Mouse (Mus musculus) lung, adult 18-20 months (tissue): ENCODE results near the gene Dmwd.

ENCODE experiments used
- DNase-seq, 2 experiments: peaks; one replicate each; pipeline ENCODE4 v3.0.0; 2022; ENCODE audit warnings: mixed read lengths in 2 of 2

Dmwd gene

DNA sequence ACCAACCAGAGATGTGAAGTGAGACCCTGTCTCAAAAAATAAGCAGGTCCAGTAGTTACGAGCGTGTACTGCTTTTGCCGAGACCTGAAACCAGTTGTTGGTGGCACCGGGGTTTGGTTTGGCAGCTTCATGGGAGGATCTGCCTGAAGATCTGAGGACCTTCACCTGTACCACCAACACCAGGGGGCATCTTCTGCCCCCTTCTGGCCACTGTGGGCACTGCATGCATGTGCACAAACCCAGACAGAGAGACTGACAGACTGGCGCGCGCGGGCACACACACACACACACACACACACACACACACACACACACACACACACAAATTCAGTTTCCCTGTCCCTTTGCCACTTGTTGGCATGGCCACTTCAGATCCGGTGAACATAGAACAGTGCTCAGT, 2.5 kb upstream of the Dmwd start:
- no peak for DNase-seq

DNA sequence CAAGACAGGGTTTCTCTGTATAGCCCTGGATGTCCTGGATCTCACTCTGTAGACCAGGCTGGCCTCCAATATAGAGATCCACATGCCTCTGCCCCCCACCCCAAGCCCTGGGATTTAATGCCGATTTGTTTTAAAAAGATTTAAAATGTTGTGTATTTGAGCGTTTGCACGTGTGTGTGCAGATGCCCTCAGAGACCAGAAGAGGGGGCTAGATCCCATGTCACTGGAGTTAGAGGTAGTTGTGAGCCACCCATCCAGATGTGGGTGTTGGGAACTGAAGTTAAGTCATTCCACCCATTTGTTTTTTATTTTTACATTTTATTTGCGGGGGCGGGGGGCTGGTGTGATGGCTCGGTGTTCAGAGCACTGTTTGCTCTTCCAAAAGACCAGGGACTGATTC, 1.5 kb upstream of the Dmwd start:
- no peak for DNase-seq

DNA sequence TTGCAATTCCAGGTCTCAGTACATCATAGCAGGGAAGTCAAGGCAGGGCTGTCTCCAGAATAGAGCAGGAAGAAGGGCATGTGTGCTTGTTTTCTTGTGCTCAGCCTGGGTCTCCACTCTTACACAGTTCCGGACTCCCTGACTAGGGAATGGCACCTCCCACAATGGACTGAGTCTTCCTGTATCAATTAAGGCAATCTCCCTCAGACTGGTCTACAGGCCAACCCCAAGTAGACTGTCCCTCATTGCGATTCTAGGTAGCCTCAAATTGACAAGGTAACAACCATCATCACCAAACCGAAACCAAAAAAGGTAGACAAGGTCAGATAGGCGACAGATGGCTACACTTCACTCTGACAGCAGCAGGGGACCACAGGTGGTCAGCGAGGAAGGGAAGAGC, 796 bp upstream of the Dmwd start:
- no peak for DNase-seq

DNA sequence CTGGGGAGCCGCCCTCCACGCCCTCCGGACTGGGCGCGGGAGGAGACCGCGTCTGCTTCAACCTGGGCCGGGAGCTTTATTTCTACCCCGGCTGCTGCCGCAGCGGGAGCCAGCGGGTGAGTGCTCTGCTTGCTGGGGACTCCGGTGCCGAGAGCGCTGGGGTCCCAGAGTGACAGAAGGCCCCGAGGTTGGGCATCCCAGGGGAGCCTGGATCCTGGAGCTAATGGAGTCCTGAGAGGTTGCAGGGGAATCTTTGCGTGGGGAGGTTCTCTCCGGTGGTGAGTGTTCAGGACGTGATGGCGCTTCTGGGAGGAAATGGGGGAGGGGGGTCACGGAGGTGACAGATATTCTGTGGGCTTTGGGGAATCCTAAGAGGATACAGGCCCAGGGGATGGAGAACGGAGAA, 562 bp downstream of the Dmwd start:
- no peak for DNase-seq

DNA sequence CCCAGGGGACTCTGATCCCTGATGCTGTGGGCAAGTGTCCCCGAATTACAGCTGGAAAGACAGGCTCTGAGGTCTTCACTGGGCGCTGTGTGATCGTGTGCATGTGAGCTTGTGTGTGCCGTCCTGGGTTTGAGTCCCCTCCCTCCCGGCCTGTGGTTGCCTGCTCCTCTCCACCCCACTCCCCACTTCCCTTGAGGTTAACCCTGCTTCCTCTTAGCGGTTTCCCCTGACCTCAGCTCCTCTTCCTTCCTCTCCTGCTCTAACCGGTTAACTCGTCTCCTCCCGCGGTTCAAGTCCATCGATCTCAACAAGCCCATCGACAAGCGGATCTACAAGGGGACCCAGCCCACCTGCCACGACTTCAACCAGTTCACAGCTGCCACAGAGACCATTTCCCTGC, 1.7 kb downstream of the Dmwd start:
- DNase-seq = peak; percentile 51 to 71

DNA sequence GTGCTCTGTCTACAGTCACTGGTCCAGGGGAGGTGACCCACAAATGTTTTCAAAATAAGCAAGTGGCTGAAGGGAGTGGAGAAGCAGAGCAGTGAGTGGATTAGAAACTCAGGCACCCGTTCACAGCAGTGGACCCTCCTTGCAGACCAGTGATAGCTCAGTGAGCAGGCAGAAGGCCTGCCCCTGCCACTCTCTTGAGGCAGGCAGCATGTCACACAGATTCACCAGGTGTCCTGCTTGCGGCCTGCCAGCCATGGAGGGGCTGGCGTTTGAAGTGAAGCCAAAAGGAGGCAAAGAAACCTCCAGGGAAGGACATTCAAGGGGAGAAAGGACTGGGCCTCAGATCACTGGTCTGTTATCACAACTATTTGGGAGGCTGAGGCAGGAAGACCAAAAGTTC, 2.7 kb downstream of the Dmwd start:
- DNase-seq = no peak

DNA sequence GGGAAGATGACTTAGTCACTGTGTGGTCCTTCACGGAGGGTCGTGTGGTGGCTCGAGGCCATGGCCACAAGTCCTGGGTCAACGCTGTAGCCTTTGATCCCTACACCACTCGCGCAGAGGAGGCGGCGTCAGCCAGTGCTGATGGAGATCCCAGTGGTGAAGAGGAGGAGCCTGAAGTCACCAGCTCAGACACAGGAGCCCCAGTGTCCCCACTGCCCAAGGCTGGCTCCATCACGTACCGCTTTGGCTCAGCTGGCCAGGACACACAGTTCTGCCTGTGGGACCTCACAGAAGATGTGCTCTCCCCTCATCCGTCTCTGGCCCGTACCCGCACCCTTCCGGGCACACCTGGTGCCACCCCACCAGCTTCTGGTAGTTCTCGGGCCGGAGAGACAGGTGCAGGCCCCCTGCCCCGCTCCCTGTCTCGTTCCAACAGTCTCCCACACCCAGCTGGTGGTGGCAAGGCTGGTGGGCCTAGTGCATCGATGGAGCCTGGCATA, 4.5 kb downstream of the Dmwd start:
- DNase-seq = no peak

DNA sequence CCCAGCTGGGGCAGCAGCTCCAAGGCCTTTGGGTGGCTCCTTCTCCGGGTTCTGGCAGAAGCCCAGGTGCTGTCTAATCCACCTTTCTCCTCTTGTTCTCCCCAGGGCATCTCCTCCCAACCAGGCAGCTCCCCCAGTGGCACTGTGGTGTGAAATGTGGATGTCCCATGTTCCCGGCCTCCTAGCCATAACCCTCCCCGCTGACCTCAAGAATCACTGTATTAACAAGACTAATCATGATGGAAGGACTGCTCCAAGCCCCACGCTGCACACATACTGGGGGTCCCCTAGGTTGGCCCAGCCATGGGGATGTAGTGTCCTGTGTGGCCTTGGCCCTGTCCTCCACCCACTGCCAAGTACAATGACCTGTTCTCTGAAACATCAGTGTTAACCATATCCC, 6.1 kb downstream of the Dmwd start:
- DNase-seq = no peak

DNA sequence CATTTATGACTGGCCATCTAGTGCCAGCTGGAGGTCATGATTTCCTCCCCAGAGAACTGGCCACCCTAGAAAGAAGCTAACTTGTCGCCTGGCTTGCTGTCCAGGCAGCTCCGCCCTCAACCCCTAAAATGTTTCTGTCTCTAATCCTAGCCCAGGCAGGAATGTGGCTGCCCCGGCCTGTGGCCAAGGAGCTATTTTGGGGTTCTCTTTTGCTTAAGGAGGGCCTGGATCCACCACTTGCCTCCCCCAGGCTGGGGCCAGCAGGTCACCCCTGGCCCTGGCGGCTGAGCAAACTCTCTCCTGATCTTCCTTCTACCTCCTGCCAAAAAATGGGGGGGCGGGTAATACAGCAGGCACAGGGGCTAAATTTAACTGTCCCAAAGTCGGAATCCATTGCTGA, 7.1 kb downstream of the Dmwd start:
- peak; percentile 48 to 52 for DNase-seq

DNA sequence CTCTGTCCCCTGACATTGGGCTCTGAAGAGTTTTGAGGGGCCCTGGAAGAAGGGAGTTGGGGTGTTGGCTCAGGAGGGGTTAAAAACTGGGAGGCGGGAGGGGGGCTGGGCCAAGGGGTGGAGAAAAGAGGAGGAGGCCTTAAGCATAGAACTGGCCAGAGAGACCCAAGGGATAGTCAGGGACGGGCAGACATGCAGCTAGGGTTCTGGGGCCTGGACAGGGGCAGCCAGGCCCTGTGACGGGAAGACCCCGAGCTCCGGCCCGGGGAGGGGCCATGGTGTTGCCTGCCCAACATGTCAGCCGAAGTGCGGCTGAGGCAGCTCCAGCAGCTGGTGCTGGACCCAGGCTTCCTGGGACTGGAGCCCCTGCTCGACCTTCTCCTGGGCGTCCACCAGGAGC, 7.7 kb downstream of the Dmwd start, which contains the start of gene Dmpk:
Dmpk (plus strand) TSS at position 149 of the 400 bp plus-strand sequence.
- no peak for DNase-seq

DNA sequence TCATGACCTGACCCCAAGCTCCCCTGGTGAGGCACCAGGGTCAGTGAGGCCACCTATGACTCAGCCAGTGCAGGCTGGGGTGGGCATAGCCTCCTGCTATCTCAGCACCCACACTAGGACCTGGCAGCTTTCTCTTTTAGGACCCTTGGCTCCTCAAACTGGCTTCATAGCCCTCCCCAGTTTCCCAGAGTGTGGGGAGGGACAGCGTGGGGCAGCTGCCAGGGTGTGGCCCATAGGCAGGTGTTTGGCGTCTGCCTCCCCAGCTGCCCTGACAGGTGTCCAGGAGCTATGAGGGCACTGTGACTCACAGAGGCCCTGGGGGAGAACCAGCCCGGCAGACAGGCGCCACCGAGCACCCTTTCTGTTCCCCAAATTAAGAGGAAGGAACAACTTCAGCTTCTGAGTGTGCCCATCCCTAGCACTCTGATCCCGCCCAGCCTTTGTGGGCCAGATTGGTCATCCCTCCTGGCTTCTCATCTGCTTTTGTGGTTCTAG, 8.3 kb downstream of the Dmwd start:
- peak; percentile 39 to 60 for DNase-seq

DNA sequence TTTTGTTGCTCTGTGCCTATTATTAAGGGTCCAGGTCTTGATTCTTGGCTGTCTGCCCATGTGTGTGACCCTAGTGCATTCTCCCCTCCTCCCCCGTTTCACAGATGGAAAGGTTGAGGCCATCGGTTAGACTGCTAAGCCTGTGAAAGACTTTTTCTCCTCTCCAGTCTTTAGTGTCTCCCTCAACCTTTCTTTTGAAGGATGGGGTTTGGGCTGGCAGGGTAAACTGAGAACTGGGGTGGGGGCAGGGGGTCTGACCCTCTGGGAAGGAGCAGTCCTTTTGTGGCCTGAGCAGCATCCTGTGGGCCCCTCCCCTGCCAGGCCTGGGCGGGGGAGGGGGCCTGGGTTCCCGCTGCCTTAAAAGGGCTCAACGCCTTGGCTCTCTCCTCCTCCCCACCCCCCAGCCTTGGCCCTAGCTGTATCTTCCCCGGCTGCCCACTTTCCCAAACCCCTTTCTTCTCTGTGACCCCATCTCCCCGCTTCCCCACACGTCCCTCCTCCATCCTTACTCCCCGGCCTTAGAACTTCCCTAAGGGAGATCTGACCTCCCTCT, 9.0 kb downstream of the Dmwd start:
- no peak for DNase-seq

DNA sequence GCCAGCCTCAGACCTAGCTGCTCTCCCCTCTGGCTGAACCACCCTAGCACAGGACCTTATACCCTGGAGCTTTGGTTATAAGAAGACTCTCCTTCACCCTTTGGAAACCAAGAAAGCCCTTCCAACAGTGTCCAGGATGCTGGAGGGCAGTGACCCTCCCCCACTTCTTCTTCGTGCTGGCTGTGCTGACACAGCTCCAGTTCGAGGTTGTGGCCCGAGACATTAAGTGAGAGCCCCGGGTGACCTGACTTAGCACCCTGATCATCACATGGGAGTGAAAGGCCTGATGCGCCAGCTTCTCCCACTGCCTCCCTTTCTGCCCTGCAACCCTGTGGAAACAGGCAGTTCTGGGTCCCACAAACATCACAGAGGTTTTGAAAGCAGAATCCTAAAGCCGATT, 9.5 kb downstream of the Dmwd start:
- DNase-seq = no peak

DNA sequence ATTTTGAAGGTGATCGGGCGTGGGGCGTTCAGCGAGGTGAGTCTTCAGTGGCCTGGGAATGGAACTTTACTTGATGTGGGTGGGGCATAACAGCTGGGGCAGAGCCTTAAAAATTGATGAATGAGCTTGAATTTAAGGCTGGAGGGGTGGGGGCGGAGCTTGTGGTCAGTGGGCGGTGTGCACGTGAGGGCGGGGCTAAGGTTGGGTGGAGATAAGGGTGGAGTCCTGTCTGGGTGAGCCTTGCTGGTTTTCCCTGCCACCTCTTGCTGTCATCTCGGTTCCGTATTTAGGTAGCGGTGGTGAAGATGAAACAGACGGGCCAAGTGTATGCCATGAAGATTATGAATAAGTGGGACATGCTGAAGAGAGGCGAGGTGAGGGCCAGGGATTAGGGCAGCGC, 10.0 kb downstream of the Dmwd start:
- DNase-seq = peak; percentile 65 to 66

DNA sequence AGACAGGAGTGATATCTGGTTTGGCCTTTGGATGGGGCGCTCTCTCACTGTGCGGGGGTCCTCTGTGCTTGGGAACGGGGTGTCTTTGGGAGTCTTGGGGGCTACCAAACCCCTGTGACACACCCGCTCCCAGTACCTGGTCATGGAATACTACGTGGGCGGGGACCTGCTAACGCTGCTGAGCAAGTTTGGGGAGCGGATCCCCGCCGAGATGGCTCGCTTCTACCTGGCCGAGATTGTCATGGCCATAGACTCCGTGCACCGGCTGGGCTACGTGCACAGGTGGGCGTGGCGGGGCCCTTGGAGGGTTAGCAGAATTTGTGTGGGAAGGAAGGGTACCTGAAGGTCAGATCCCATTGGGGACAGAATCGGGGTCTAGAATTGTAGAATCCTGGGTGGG, 10.7 kb downstream of the Dmwd start:
- DNase-seq = no peak

DNA sequence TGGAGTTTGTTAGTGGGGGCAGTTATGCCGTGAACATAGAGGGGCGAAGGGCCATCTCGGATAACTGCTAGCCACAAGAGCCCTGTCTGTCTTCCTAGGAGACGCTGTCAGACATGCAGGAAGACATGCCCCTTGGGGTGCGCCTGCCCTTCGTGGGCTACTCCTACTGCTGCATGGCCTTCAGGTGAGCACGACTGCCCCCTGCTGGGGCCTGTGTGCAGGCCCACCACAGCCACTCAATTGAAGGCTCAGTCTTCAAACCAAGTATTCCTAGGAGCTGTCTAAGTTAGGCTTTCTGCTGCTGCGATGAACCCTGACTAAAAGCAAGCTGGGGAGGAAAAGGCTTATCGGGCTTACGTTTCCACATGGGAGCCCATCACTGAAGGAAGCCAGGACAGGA, 12.8 kb downstream of the Dmwd start:
- peak in 1 of 2 experiments; percentile 60 for DNase-seq

DNA sequence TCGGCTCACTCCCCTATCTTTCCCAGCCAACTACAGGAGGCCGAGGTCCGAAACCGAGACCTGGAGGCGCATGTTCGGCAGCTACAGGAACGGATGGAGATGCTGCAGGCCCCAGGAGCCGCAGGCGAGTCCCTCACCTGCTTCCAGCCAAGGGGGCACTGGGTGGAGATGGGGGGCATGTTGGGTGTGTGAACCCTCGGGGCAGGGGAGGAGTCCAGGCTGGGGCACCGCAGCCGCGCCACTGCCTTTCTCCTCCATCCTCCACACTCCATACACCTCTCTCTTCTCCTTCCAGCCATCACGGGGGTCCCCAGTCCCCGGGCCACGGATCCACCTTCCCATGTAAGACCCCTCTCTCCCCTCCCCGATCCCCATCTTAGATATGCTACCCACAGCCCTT, 15.9 kb downstream of the Dmwd start:
- no peak for DNase-seq

DNA sequence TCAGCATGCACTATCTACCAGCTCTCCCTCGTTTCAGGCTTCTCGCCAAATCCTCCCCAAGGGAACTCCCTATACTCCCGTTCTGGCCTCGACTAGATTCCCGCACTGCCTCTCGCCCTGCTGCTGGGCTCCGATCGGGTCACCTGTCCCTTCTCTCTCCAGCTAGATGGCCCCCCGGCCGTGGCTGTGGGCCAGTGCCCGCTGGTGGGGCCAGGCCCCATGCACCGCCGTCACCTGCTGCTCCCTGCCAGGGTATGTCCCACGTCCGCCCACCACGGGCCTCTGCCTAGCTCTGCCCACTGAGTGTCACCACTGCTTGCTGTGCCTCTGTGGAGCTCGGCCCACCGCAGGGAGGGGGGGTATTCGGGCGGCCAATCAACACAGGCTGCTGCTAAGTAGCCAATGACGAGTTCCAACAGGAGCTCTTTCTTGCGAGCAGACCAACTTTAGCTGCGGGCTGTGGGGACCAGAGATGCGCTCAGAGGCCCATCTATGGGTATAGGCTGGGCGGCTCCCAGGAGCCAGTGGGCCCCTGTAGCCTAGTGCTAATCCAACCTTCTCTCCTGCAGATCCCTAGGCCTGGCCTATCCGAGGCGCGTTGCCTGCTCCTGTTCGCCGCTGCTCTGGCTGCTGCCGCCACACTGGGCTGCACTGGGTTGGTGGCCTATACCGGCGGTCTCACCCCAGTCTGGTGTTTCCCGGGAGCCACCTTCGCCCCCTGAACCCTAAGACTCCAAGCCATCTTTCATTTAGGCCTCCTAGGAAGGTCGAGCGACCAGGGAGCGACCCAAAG, 16.6 kb downstream of the Dmwd start:
- DNase-seq = peak in 1 of 2 experiments; percentile 44

DNA sequence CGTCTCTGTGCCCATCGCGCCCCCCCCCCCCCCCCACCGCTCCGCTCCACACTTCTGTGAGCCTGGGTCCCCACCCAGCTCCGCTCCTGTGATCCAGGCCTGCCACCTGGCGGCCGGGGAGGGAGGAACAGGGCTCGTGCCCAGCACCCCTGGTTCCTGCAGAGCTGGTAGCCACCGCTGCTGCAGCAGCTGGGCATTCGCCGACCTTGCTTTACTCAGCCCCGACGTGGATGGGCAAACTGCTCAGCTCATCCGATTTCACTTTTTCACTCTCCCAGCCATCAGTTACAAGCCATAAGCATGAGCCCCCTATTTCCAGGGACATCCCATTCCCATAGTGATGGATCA, 17.1 kb downstream of the Dmwd start:
- DNase-seq = peak; percentile 89 to 90

DNA sequence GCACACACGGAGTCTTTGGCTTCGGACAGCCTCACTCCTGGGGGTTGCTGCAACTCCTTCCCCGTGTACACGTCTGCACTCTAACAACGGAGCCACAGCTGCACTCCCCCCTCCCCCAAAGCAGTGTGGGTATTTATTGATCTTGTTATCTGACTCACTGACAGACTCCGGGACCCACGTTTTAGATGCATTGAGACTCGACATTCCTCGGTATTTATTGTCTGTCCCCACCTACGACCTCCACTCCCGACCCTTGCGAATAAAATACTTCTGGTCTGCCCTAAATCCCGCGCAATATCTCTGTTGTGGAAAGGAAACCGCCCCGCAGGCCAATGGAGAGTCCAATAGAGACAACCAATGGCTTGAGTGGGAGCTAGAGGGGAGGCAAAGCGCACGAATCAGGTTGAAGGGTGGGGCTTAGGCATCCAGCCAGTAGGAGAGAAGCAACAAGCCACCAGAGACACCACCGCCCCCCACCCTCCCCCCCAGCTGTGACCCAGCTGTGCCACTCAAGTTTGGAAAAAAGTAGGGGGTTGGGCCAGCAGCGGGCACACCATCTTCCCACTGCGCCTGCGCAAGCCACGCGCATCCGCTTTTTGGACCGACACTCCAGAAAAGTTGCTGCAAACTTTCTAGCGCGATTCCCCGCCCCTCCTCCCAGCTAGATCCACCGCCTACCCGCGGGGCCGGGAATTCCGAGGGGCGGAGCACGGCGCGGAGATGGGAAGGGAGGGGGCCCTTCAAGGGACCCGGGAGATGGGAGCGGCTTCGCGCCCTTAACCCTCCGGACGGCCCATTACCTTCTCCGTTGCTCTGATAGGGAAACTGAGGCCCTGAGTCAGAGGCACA, 17.7 kb downstream of the Dmwd start:
- peak; percentile 97 to 98 for DNase-seq

DNA sequence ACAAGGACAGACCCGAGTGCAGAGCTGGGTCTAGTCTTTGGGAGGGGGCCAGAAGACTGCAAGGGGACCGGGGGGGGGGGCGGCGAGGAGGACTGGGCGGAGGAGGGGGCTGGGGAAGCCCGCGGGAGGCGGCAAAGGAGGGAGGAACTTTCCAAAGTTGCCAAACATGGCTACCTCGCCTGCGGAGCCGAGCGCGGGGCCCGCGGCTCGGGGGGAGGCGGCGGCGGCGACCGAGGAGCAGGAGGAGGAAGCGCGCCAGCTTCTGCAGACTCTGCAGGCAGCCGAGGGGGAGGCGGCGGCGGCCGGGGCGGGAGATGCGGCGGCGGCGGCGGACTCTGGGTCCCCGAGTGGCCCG, 18.4 kb downstream of the Dmwd start, which contains the start of gene Six5:
Six5 (plus strand) TSS at position 124 of the 355 bp plus-strand sequence.
- DNase-seq = peak; percentile 47 to 51

DNA sequence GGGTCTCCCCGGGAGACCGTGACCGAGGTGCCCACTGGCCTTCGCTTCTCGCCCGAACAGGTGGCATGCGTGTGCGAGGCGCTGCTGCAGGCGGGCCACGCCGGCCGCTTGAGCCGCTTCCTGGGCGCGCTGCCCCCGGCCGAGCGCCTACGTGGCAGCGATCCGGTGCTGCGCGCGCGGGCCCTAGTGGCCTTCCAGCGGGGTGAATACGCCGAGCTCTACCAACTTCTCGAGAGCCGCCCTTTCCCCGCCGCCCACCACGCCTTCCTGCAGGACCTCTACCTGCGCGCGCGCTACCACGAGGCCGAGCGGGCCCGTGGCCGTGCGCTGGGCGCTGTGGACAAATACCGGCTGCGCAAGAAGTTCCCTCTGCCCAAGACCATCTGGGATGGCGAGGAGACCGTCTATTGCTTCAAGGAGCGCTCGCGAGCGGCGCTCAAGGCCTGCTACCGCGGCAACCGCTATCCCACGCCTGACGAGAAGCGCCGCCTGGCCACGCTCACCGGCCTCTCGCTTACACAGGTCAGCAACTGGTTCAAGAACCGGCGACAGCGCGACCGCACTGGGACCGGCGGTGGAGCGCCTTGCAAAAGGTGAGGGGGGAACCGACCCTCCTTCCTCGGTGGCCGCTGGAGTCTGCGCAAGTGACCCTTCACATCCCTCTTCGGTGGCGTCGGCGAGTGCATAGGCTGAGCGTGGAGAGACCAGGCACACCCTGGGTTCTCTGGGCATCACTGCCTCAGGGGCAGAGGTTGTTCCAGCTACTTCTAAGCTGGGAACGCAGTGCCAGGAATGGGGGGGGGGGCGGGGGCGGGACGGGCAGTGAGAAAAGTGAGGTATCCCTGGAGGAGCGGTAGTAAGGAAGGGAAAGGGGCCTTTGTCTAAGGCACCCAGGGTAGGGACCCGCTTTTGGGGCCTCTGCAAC, 19.1 kb downstream of the Dmwd start:
- peak in 1 of 2 experiments; percentile 58 for DNase-seq
